8 mouse cellular contexts compared by ENCODE assay signal in genomic region chr1:59762208-59762607, GRCm38 (mm10). TPM values are rescaled to one million over a fixed set of nuclear protein-coding genes. Genes with fewer than 3 reads are reported as not detected.
DNase-seq lines count a peak whose midpoint lies in the region; ATAC-seq and TF ChIP-seq lines count a peak whose summit lies in the region.

No protein-coding gene starts in this region.

- H3K27me3 ChIP-seq in heart, postnatal 0 days (ENCODE audit: control insufficient read depth, insufficient read depth, low read length): no peaks in the 10 kb centered on the region
- no peaks in the 10 kb centered on the region for H3K27me3 ChIP-seq in stomach, embryonic 14.5 days (ENCODE audit: control insufficient read depth, insufficient read depth, low read length)

- no peaks in the 10 kb centered on the region for H3K36me3 ChIP-seq in heart, postnatal 0 days (replicated peaks; ENCODE audit: control insufficient read depth, insufficient read depth, low read length)
- H3K36me3 ChIP-seq in stomach, embryonic 14.5 days (ENCODE audit: control insufficient read depth, insufficient read depth, low read length): no peaks in the 10 kb centered on the region

- 11% methylated on average over 10 of the region's 10 CpGs for WGBS in heart, postnatal 0 days
- WGBS in stomach, embryonic 14.5 days: 3% methylated on average over 10 of the region's 10 CpGs

- H3K4me3 ChIP-seq in heart, postnatal 0 days (ENCODE audit: low read depth, low read length): peak overlapping the region; percentile 89
- peak overlapping the region; percentile 67 for H3K4me3 ChIP-seq in stomach, embryonic 14.5 days (ENCODE audit: low read depth, low read length)

- peaks cover 14% of the 10 kb centered on the region for H3K4me1 ChIP-seq in heart, postnatal 0 days (ENCODE audit: control insufficient read depth, insufficient read depth)
- H3K4me1 ChIP-seq in stomach, embryonic 14.5 days (ENCODE audit: control insufficient read depth, insufficient read depth, low read length): peaks cover 10% of the 10 kb centered on the region; the same call in 1 of the 2 replicates

- peak overlapping the region; percentile 77 for H3K4me2 ChIP-seq in heart, postnatal 0 days (ENCODE audit: low read depth, low read length)
- H3K4me2 ChIP-seq in stomach, embryonic 14.5 days (replicated peaks; ENCODE audit: low read depth, low read length): peak overlapping the region; percentile 79

- H3K9ac ChIP-seq in heart, postnatal 0 days (replicated peaks; ENCODE audit: low read depth, low read length): peak overlapping the region; percentile 96
- H3K9ac ChIP-seq in stomach, embryonic 14.5 days (replicated peaks; ENCODE audit: low read depth, low read length): peak overlapping the region; percentile 92

- ATAC-seq in heart, postnatal 0 days (ENCODE audit: insufficient read depth, low read depth): no peak
- no peak for ATAC-seq in stomach, embryonic 14.5 days (ENCODE audit: insufficient number of reproducible peaks, insufficient read depth, low FRiP score, low read depth)

- no peak for TF ChIP-seq EP300 in heart, postnatal 0 days (IDR thresholded peaks at IDR 0.05; ENCODE audit: low read depth)

- no peaks in the 10 kb centered on the region for H3K9me3 ChIP-seq in heart, postnatal 0 days (replicated peaks; ENCODE audit: control insufficient read depth, low read length)
- H3K9me3 ChIP-seq in stomach, embryonic 14.5 days (ENCODE audit: control insufficient read depth, low read depth, low read length): no peaks in the 10 kb centered on the region

- TF ChIP-seq CTCF in heart, postnatal 0 days (IDR thresholded peaks at IDR 0.05; ENCODE audit: low read depth): no peak

- H3K27ac ChIP-seq in heart, postnatal 0 days (ENCODE audit: low read depth): peak overlapping the region; percentile 97
- H3K27ac ChIP-seq in stomach, embryonic 14.5 days (ENCODE audit: low read length): peak overlapping the region; percentile 98

- DNase-seq in cerebellum, adult 11 months: peak; percentile 20
- DNase-seq in cerebellum, adult 8-10 months: no peak
- DNase-seq in CD8-positive naive resting alpha-beta T cell, adult 2 months (ENCODE audit: low read depth in 2 of 2, low spot score in 2 of 2): peak; percentile 5 to 35
- peak; percentile 26 for DNase-seq in embryo, embryonic 11.5 days (ENCODE audit: low read depth, low spot score)
- no peak for DNase-seq in heart, postnatal 0 days (ENCODE audit: low spot score)
- DNase-seq in layer of hippocampus, adult 9-11 months: peak; percentile 16
- DNase-seq in lung, postnatal 4 days: peak; percentile 32 to 39

RNA-seq across cellular contexts. Expression of gene Bmpr2, which starts 1.0 kb away (rescaled TPM):
- 30.5 and 38.5 TPM in 2 replicates for total RNA-seq in heart, postnatal 0 days (2014; rRNA removed; ENCODE audit: low replicate concordance)
- 5.3 and 6.1 TPM in 2 replicates for polyA plus RNA-seq in heart, postnatal 0 days (2015; fragmentation: Nextera tagmentation; extraction: Ambion mirVana)
- 15.0 and 17.2 TPM in 2 replicates for polyA plus RNA-seq in stomach, embryonic 14.5 days (2014; fragmentation: Nextera tagmentation; extraction: Ambion mirVana)

Comparison
In these comparisons a context has a peak if more than half of its experiments do, and no peak if none do; other contexts are left out.
1. DNase-seq: peak in cerebellum, adult 11 months (single experiment), CD8-positive naive resting alpha-beta T cell, adult 2 months (2 of 2), embryo, embryonic 11.5 days (single experiment), layer of hippocampus, adult 9-11 months (single experiment) and lung, postnatal 4 days (2 of 2); none in cerebellum, adult 8-10 months (single experiment) and heart, postnatal 0 days (single experiment).